Mouse (Mus musculus) stomach, postnatal 0 days (tissue): ENCODE data around the gene Spatc1l. TPM values are rescaled to one million over a fixed set of nuclear protein-coding genes. Genes with fewer than 3 reads are reported as not detected.

ENCODE experiments used
- ATAC-seq: fragments of 200-750 bp; cut with Nextera tagmentation; 2 replicates; pipeline ENCODE4 v1.8.0; 2017; ENCODE audit not compliant: low FRiP score, low TSS enrichment
- DNase-seq: peaks from one replicate; pipeline ENCODE4 v3.0.0-alpha.2; 2016; ENCODE audit warnings: low spot score
- H3K27ac ChIP-seq: fragments of 300-500 bp; sonication (generic); replicated peaks from 2 replicates; pipeline ENCODE4 v1.5.1; 2014; ENCODE audit warnings: mild to moderate bottlenecking, control low read depth
- H3K27me3 ChIP-seq: fragments of 300-500 bp; sonication (generic); 2 replicates; pipeline ENCODE4 v1.6.1; 2014; ENCODE audit warnings: low read length; ENCODE audit not compliant: control insufficient read depth, insufficient read depth
- H3K36me3 ChIP-seq: fragments of 300-500 bp; sonication (generic); 2 replicates; pipeline ENCODE4 v1.6.1; 2014; ENCODE audit warnings: low read length, mixed read lengths; ENCODE audit not compliant: control insufficient read depth, insufficient read depth
- H3K4me1 ChIP-seq: fragments of 300-500 bp; sonication (generic); replicated peaks from 2 replicates; pipeline ENCODE4 v1.6.1; 2014; ENCODE audit warnings: antibody characterized with exemption; ENCODE audit not compliant: control insufficient read depth, insufficient read depth
- H3K4me2 ChIP-seq: fragments of 300-500 bp; sonication (generic); replicated peaks from 2 replicates; pipeline ENCODE4 v1.6.1; 2014; ENCODE audit warnings: low read depth, mild to moderate bottlenecking, control low read depth, moderate library complexity
- H3K4me3 ChIP-seq: fragments of 300-500 bp; sonication (generic); 2 replicates; pipeline ENCODE4 v1.5.1; 2014; ENCODE audit warnings: low read depth, low read length, control low read depth
- H3K9ac ChIP-seq: fragments of 300-500 bp; sonication (generic); 2 replicates; pipeline ENCODE4 v1.6.1; 2014; ENCODE audit warnings: mild to moderate bottlenecking, low read length, control low read depth, mixed read lengths
- H3K9me3 ChIP-seq: fragments of 300-500 bp; sonication (generic); 2 replicates; pipeline ENCODE4 v1.6.1; 2016; ENCODE audit warnings: low read length; ENCODE audit not compliant: control insufficient read depth
- CTCF ChIP-seq: IDR thresholded peaks from 2 replicates; pipeline ENCODE4 v1.5.1; 2016; ENCODE audit warnings: antibody characterized with exemption, low read depth, mild to moderate bottlenecking, moderate library complexity
- EP300 ChIP-seq: optimal IDR thresholded peaks from 2 replicates; pipeline ENCODE3; 2016; ENCODE audit warnings: antibody characterized with exemption
- WGBS: fragments of 180-500 bp; shearing (Covaris S2); extraction: QIAGEN DNeasy Blood & Tissue Kit; methylation state at CpG from one replicate; pipeline ENCODE4 v1.1.7; 2014; 5-methylcytosine and 5-hydroxymethylcytosine counted together
- polyA plus RNA-seq: library from polyadenylated mRNA; unstranded; fragments of >200 nt; fragmentation: Nextera tagmentation; extraction: Ambion mirVana; gene quantifications from 2 replicates; pipeline ENCODE4 v1.2.1, GENCODE M21; 2015

The Spatc1l gene
- polyA plus RNA-seq, 1 experiment from 2014 or later, result not detected

- Histone ChIP-seq H3K4me3 (no peak overlapping the region), H3K27ac (no peak overlapping the region), H3K4me2 (no peak overlapping the region), H3K36me3 (peaks cover 19% of the 10 kb centered on the region), H3K27me3 (no peaks in the 10 kb centered on the region), H3K9ac (no peak overlapping the region), H3K4me1 (no peaks in the 10 kb centered on the region), H3K9me3 (no peaks in the 10 kb centered on the region)
- DNase-seq (peak; percentile 70), ATAC-seq (peak; percentile 91)
- WGBS, result 50% methylated on average over 9 of the region's 9 CpGs
- TF ChIP-seq CTCF (no peak), EP300 (no peak)
Observed at GRCm38 (mm10) chr10:76537619-76538018, 24.5 kb upstream of the Spatc1l start.

DNA sequence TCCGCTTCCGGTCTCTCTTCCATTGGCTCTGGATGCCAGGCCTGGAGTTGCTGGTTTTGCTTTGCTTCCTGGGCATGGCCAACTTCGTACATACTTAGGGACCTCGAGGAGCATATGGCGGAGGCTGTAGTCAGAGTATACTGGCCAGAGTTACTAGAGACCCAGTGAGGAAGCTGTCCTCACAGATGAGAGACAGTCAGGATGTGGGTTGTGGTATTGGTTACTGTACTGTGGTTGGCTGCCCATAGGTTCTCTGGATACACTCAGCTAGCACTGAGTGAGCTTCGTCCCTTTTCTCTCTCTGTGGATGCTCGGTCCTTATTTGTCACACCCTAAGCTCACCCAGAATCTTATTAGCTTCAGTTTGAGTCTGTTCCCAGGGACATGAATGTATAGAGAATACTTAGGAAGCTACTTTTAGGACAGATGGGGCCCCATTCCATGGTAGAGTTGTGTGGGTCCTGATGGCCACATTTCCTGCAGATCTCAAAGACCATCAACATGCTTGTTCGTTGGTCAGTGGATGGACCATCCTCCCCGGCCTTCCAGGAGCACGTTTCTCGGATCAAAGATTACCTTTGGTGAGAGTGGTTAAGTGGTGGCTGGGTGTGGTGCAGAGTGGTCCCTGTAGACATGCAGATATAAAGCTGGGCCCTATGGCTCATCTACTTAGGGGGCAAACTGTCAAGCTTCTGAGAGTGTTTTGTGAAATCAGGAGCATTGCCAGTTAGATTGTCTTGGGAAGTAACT, 20.6 kb upstream of the Spatc1l start:
- Histone ChIP-seq H3K4me2 (no peak overlapping the region), H3K27ac (no peak overlapping the region), H3K27me3 (no peaks in the 10 kb centered on the region), H3K4me1 (no peaks in the 10 kb centered on the region), H3K4me3 (no peak overlapping the region), H3K9ac (no peak overlapping the region), H3K36me3 (peaks cover 30% of the 10 kb centered on the region), H3K9me3 (no peaks in the 10 kb centered on the region)
- TF ChIP-seq EP300 (no peak), CTCF (no peak)
- ATAC-seq (no peak), DNase-seq (no peak)
- 90% methylated on average over 11 of the region's 11 CpGs for WGBS

GRCm38 (mm10) chr10:76542636-76543375, 19.3 kb upstream of the Spatc1l start:
- ATAC-seq (no peak), DNase-seq (no peak)
- Histone ChIP-seq H3K4me3 (no peak overlapping the region), H3K4me2 (no peak overlapping the region), H3K27me3 (no peaks in the 10 kb centered on the region), H3K4me1 (no peaks in the 10 kb centered on the region), H3K9ac (no peak overlapping the region), H3K27ac (no peak overlapping the region), H3K36me3 (peaks cover 37% of the 10 kb centered on the region), H3K9me3 (no peaks in the 10 kb centered on the region)
- TF ChIP-seq EP300 (no peak), CTCF (no peak)
- 82% methylated on average over 10 of the region's 10 CpGs for WGBS

DNA sequence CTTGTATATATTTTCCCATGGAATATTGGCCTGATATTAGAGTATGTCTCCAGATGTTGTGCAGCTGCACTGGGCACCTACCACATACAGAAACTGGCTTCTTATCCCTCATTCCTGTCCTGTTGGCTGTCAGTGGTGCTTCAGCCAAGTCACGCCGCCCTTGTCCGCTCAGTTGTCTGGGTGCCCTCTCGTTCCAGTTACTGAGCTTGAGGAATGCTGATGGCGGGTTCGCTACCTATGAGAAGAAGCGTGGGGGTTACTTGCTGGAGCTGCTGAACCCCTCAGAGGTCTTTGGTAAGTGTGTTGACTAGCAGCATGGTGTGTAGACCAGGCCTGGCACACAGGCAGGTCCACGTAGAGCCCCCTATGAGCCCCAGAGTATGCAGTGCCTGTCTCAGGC, 15.5 kb upstream of the Spatc1l start:
- H3K9me3 ChIP-seq, result no peaks in the 10 kb centered on the region
- no peak overlapping the region for H3K4me3 ChIP-seq
- TF ChIP-seq EP300 (no peak), CTCF (no peak)
- H3K4me2 ChIP-seq, result no peak overlapping the region
- WGBS, result 91% methylated on average over 8 of the region's 8 CpGs
- peaks cover 35% of the 10 kb centered on the region for H3K36me3 ChIP-seq
- no peak overlapping the region for H3K27ac ChIP-seq
- no peak for DNase-seq
- H3K27me3 ChIP-seq, result no peaks in the 10 kb centered on the region
- no peaks in the 10 kb centered on the region for H3K4me1 ChIP-seq
- H3K9ac ChIP-seq, result no peak overlapping the region
- no peak for ATAC-seq

DNA sequence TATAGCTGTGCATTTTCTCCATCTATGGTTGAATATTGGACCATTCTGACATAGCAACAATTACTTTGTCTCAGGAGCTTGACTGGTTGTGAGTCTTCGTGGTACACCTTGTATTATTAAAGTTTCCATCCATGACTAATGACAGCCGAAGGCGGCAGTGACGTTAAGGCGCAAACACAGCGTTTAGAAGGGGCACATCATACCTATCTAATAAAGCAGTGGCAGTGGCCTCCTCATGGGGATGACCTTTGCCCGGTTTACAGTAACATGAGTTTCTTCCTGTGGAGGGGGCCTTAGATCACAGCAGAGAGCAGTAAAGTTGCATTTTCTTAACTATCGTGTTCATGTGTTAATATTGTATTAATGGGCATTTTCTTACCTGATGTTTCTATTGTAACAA, 13.9 kb upstream of the Spatc1l start:
- H3K4me2 ChIP-seq, result no peak overlapping the region
- H3K27me3 ChIP-seq, result no peaks in the 10 kb centered on the region
- no peak for TF ChIP-seq EP300
- no peak for TF ChIP-seq CTCF
- H3K27ac ChIP-seq, result no peak overlapping the region
- no peak overlapping the region for H3K9ac ChIP-seq
- H3K4me3 ChIP-seq, result no peak overlapping the region
- H3K9me3 ChIP-seq, result no peaks in the 10 kb centered on the region
- no peak for ATAC-seq
- 88% methylated on average over 8 of the region's 8 CpGs for WGBS
- no peak for DNase-seq
- H3K36me3 ChIP-seq, result peaks cover 36% of the 10 kb centered on the region
- no peaks in the 10 kb centered on the region for H3K4me1 ChIP-seq

DNA sequence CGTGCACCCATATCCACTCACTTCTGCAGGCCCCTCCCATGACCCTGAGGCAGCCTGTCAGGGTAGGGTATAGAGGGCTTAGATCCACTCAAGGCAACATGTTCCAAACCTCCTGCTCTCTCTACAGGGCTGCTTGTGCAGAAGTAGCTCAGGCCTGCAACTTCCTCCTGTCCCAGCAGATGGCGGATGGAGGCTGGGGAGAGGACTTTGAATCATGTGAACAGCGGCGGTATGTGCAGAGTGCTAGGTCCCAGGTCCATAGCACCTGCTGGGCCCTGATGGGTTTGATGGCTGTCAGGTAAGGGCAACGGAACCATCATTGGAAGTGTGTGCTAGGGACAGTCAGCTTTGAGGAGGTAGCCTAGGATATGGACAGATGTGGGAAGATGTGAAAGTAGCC, 11.6 kb upstream of the Spatc1l start:
- peaks cover 29% of the 10 kb centered on the region for H3K36me3 ChIP-seq
- ATAC-seq, result no peak
- WGBS, result 91% methylated on average over 5 of the region's 5 CpGs

More for the DNA sequence above, 11.6 kb upstream of the Spatc1l start:
- Histone ChIP-seq H3K9me3 (no peaks in the 10 kb centered on the region), H3K9ac (no peak overlapping the region), H3K4me2 (no peak overlapping the region), H3K4me3 (no peak overlapping the region), H3K27ac (no peak overlapping the region), H3K4me1 (no peaks in the 10 kb centered on the region), H3K27me3 (no peaks in the 10 kb centered on the region)
- no peak for DNase-seq
- no peak for TF ChIP-seq EP300
- peak; percentile 69 for TF ChIP-seq CTCF
